Mouse (Mus musculus) layer of hippocampus, adult 2 months (tissue): ENCODE results near the gene Filip1. TPM values are rescaled to one million over a fixed set of nuclear protein-coding genes. Genes with fewer than 3 reads are reported as not detected.
"Not testable (repeated sequence)": the region's sequence is repeated elsewhere in the genome, so short reads cannot be mapped to it uniquely, and the experiment has no call there.

ENCODE experiments used
- DNase-seq, 2 experiments: peaks; one replicate each; pipeline ENCODE4 v3.0.0; 2022; ENCODE audit warnings: low spot score in 2 of 2
- H3K27ac ChIP-seq: fragments of 200-600 bp; 2 replicates; pipeline ENCODE4 v1.8.1; 2022
- H3K4me3 ChIP-seq: fragments of 200-600 bp; 2 replicates; pipeline ENCODE4 v1.8.1; 2022; ENCODE audit warnings: mild to moderate bottlenecking
- CTCF ChIP-seq: fragments of 200-600 bp; conservative IDR thresholded peaks from 2 replicates; pipeline ENCODE4 v1.8.1; 2022; ENCODE audit warnings: antibody characterized with exemption, mild to moderate bottlenecking, moderate library complexity
- long read RNA-seq, 2 experiments: library from polyadenylated mRNA; stranded (forward); transcript quantifications; one replicate each; pipeline ENCODE4 v2.0.0; 2021; ENCODE audit warnings: borderline mapping rate in 2 of 2
- total RNA-seq, 2 experiments: library from RNA; stranded (reverse); gene quantifications; 2 replicates each; pipeline ENCODE4 v1.2.3; 2021

The Filip1 gene
- total RNA-seq, result 10 to 100 TPM; 11.7 to 13.9 TPM
- long read RNA-seq, experiment 1, partial matches to known transcripts, result 1 of 2 reads
- long read RNA-seq, experiment 1, other reads (novel, unspliced or antisense), result 1 of 2 reads
- long read RNA-seq, experiment 2, partial matches to known transcripts, result 2 of 5 reads
- long read RNA-seq, experiment 2, other reads (novel, unspliced or antisense), result 2 of 5 reads

DNA sequence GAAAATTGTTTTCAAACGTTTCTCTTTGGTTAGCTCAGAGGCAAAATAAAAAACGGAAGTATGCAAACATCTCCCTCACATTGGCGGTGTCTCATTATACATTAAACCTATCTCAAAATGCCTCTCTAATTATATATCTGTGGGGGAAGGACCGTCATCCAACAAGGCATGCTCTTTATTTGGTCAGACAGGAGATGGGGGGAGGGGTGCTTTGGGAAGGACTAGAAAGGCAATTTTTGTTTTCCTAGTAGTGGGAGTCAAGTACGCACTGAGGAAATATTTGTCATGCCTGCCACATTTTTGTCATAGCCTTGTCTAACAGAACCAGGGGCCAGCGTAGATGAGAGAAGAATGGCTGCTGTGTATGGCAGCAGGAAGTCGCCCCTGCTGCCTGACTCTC is at the start of gene Filip1:
Gene Filip1, minus strand, starts transcription at position 101 of the 400 bp plus-strand sequence.
- TF ChIP-seq CTCF, result no peak
- Histone ChIP-seq H3K4me3 (no peak within 1 kb of the TSS), H3K27ac (no peak within 1 kb of the TSS)
- DNase-seq, result no peak

DNA sequence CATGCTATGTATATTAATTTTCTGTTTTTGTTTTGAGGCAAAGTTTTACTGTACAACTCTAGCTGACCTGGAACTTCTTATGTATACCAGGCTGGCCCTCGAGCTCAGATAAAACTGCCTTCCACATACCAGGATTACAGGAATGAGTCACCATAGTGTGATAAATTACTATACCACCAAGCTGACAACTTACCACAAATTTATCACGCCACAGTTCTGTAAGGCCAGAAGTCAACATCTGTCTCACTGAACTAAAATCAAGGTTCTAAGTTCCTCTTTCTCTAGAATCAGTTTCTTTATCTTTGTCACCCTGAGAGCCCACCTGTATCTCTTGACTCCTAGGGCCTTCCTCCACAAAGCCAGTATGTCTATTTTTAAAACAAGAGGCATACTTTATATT is 45.0 kb upstream of the Filip1 start:
- Histone ChIP-seq H3K27ac (no peak overlapping the region), H3K4me3 (no peak overlapping the region)
- TF ChIP-seq CTCF, result no peak
- DNase-seq, result no peak

DNA sequence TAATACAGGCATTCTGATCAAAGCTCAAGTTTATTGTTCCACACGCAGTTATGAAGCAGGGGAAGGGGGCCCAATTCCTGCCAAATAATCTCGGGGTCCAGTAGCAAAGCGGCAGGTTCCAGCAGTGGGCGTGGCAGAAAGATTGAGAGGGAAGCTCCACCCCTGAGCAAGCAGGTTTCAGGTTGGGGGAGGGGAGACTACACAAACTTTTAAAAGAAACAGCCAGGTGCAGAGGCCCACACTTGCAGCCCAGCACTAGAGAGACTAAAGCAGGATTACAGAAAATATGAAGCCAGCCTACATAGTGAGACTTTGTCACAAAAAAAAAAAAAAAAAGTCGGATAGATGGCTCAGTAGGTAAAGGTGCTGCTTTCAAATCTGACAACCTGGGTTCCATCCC is 40.3 kb upstream of the Filip1 start:
- H3K27ac ChIP-seq, result no peak overlapping the region
- DNase-seq, result no peak
- no peak for TF ChIP-seq CTCF
- no peak overlapping the region for H3K4me3 ChIP-seq

DNA sequence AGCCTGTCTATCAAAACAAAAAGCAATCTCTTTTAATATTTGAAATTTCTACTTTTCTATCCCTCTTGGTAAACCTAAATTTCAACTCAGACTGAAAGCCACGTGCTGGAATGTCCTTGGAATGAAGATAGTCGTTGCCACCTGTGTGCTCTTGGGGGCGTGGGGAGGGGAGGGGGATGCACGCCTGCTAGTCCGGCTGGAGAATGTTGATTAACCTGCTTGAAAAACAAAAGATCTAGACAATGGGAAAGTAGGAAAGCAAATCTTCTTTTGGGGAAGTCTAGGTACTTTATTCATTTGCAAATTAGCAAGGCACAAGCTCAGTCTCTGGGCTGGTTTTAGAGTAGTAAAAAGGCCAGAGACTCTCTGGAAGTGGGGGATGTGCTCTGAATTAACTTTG is 36.6 kb upstream of the Filip1 start:
- not testable (repeated sequence) for H3K27ac ChIP-seq, H3K4me3 ChIP-seq, DNase-seq

DNA sequence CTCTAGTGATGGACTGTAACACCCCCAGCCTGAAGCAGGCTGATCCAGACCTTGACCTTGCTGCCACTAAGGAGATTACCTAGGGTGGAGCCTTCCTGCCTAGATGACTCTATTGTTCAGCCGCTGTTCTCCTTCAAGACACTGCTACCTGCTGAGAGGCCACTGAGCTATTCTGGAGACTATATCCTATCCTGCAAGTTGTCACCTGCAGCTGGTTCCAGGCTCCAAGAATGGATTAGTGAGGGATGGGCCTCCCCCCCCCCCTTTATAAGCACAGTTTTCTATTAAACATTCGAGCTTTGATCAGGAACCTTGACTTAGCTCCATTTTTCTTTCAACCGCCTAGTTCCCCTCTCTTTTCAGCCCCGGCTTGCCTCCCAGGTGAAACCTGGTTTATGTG is 31.6 kb upstream of the Filip1 start:
- DNase-seq, H3K27ac ChIP-seq, H3K4me3 ChIP-seq: not testable (repeated sequence)

DNA sequence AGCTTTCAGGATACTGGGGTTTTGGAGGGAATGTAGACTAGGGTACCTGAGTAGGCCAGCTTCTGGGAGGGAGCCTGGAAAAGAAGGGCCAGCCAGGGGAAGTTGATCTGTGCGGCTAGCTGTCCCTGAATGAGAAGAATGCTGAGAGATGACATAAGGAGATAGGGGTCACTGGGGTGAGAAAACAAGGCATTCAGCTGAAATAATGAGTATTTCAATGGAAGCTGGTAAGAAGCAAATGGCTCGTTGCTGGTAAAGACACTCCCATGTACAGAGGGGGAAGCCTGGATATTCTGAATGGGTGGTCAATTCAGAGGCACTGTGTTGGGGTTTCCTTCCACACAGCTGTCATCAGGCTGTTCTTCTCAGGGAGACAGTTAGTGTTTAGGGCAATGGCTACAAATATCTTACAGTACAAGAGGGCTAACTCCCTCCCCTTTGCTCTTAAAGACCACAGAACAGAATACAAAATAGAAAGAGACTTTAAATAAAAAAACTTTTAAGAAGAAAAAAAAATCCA is 26.7 kb upstream of the Filip1 start:
- Histone ChIP-seq H3K4me3 (no peak overlapping the region), H3K27ac (no peak overlapping the region)
- DNase-seq, result no peak
- no peak for TF ChIP-seq CTCF

DNA sequence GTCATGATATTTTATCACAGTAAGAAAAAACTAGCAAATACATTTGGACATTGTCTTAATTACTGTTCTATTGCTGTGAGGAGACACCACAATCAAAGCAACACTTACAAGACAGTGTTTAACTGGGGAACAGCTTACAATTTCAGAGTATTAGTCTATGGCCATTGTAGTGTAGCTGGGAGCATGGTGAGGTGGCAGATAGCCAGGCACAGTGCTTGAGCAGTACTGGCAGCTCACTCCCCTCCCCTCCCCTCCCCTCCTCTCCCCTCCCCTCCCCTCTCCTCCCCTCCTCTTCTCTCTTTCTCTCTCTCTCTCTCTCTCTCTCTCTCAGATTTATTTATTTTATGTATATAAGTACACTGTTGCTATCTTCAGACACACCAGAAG is 25.3 kb upstream of the Filip1 start:
- Histone ChIP-seq H3K27ac (no peak overlapping the region), H3K4me3 (no peak overlapping the region)
- TF ChIP-seq CTCF, result no peak
- DNase-seq, result no peak

DNA sequence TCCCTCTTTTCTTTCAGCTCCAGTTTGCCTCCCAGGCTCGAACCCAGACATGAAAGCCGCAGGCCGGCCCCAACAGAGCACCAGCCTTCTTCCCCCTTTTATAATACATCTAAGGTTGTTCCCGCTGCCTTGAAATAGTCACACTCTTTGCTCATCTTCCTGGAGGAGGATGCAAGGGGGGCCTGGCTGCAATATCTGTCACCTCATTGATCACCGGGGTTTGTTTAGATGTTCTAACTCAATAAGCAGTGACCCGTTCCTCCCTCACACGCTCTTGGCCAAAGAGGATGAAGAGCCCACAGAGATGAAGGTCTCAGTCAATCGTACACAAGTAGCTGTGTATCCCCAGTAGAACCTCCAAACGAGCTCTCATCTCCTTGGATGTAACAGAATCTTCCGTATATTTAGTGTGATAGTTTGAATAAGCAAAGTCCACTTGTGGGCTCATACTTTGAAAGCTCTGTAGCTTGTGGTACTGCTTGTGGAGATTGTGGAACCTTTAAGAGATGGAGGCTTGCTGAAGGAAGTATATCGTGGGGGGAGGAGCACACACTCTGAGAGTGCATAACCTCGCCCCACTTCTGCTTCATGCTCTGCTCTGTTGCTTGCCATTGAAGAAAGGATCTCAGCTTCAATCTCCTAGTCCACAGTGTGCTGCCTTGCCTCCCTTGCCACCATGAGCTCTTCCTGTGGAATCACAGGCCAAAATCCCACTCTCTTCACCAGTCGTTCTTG is 24.8 kb upstream of the Filip1 start:
- TF ChIP-seq CTCF, result no peak
- no peak overlapping the region for H3K27ac ChIP-seq
- no peak overlapping the region for H3K4me3 ChIP-seq
- DNase-seq, result no peak

DNA sequence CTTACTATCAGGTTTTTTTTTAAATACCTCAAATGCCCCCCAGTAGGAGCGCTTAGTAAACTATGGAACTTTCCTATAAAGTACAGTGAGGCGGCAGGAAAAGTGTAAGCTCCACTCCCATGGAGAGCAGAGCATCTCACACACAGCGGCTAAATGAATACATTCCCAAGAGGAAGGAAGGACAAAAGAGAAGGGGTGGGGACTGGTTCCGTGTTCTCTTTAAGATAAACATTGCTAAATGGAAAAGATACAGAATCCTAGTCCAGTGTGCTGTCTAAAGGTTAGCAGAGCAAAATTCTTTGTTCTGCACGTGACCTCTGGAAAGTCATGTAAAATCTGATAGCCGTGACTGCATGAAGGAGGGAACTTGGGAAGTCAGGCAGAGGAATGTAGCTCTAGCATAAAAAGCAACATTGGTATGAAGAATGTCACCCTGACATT is 13.9 kb upstream of the Filip1 start:
- TF ChIP-seq CTCF, result no peak
- no peak overlapping the region for H3K27ac ChIP-seq
- DNase-seq, result no peak

DNA sequence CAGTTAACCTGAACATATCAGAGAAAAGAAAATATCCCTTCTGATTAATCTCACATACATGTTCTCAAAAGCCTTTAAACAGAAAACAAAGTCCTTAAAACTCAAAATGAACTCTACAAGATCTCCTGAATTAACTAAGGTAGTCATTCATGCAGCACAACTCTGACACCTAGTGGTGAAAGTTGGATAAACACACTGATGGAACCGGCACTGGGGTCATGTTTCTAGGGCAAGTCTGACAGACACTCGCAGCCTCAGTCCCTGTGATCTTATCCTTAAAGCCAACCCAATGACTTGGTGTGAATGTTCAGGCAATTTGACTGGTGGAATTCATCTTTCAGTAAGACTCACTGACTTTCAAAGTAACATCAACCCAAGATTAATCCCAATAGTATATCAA is 13.4 kb upstream of the Filip1 start:
- DNase-seq, result peak; percentile 40 to 62
- Histone ChIP-seq H3K27ac (no peak overlapping the region), H3K4me3 (no peak overlapping the region)
- TF ChIP-seq CTCF, result peak; percentile 96

More for the DNA sequence above, 13.9 kb upstream of the Filip1 start:
- H3K4me3 ChIP-seq, result no peak overlapping the region

DNA sequence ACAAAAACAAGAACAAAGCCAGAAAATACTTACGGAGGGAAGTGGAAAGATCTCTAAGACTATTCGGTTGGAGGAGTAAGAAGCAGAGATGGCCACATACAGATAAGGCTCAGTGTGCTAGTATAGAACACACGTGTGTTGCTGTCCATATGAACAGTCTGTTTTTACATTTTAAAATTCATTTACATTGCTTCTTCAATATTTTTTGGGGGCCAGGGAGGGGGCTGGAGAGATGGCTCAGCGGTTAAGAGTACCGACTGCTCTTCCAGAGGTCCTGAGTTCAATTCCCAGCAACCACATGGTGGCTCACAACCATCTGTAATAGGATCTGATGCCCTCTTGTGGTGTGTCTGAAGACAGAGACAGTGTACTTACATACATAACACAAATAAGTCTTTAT is 12.7 kb upstream of the Filip1 start:
- not testable (repeated sequence) for DNase-seq, H3K27ac ChIP-seq, H3K4me3 ChIP-seq

DNA sequence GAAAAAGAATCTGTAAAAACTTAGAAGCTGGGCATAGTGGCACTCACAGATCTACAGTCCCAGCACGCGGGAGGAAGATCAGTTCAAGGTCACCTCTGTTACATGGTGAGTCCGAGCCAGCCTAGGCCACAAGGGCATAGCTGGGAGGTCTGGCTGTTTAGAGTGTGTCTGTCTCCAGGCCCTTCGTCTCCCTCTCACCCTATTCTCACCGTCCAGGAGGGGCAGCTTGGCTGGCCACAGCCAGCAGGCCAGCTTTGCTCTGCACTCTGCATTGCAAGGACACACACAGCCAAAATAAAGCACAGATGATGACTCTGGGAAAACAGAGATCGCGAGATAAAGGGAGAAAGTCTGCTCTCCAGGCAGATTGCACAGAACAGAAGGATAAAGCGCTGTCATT is 10.2 kb upstream of the Filip1 start:
- no peak for TF ChIP-seq CTCF
- H3K4me3 ChIP-seq, result no peak overlapping the region
- no peak for DNase-seq
- H3K27ac ChIP-seq, result peak overlapping the region; percentile 80

DNA sequence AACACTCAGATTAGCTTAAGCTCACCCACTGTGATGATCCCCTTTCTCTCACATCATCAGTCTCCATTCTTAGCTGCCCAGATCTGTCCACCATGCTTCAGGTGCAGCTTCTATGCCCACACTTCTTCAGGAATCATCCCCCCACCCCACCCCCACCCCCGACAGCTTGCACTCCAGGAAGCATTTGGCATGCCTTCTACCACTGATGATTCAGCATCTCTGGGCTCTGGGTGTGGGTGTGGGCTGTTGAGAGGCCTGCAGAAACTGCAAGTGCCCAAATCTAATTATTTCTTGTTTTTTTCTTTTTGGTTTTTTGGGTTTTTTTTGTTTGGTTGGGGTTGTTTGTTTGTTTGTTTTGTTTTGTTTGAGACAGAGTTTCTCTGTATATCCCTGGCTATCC is 9.0 kb upstream of the Filip1 start:
- DNase-seq, result no peak
- Histone ChIP-seq H3K4me3 (no peak overlapping the region), H3K27ac (peak overlapping the region; percentile 80; the same call in 1 of the 2 replicates)
- TF ChIP-seq CTCF, result no peak

DNA sequence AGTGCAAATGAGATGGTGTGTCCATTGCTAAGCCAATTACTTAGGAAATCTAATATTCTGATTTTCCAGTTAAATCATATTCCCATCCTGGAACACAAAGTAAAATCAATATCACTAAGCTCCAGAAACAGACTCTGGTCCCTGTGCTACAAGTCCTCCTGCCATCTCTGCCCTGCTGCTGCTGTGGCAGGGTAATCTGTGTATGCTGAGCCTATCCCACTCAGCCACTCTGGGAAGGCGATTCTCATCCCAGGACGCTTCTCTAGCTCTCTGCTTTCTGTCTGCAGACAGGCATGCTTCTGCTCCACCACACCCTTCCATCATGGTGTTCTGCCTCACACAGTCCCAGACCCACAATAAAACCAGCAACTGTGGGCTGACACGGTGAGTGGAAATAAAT is 7.8 kb upstream of the Filip1 start:
- TF ChIP-seq CTCF, result no peak
- H3K27ac ChIP-seq, result no peak overlapping the region
- no peak overlapping the region for H3K4me3 ChIP-seq
- no peak for DNase-seq
